Mouse (Mus musculus) erythroblast, embryonic 14.5 days (primary cell): ENCODE data around the gene Pld2.

Experiments used
- GATA1 ChIP-seq: IDR thresholded peaks from 2 replicates; pipeline ENCODE4 v1.6.1; 2012; ENCODE audit warnings: low read length, inconsistent platforms, mixed read lengths
- TAL1 ChIP-seq: IDR thresholded peaks from 3 replicates; pipeline ENCODE4 v1.6.1; 2012; ENCODE audit warnings: low read length, inconsistent platforms, mixed read lengths

DNA sequence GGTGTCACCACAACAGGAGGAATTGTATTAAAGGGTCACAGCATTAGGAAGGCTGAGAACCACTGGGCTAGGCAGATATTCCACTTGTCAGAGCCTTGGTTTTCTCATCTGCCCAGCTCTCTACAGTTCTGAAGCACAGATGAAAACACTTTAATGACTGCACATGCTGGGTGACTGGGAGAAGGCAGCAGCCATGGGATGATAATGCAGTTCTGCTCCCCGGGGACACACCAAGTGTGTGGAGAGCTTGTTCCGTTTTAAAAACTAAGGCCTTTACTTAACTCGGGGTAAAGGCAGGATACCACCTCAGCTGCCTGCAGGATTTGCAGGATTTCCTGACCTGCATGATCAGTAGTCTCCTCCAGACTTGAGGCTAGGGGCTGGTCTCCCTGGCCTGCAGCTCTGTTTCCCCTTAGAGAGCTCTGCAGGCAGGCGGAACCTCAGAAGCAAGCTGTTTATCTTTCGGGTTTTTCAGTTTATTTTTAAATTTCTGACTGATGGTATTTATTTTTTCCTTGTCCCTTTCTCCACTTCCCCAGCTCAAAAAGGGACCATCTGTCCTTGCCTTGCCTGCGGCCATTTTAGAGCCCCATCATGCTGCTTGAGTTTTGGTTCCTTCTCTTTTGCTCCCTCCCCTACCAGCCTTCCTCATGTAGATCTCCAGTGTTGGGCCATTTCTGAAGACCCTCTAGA lies 43.3 kb downstream of the Pld2 start:
- TF ChIP-seq GATA1 (no peak), TAL1 (no peak)
